Mouse (Mus musculus) kidney, adult 2 months (tissue): ENCODE measurements at regions not wholly inside any gene's neighbourhood (a gene's known extent, or its start where the extent isn't known, plus 50 kb on each side); places are given as distances from the start of the nearest gene placed in this dataset.

ENCODE experiments used
- CTCF ChIP-seq: fragments of 200-500 bp; conservative IDR thresholded peaks from 2 replicates; pipeline ENCODE4 v1.5.1; 2011; ENCODE audit warnings: low read depth, mild to moderate bottlenecking, control low read depth, low read length, moderate library complexity, mixed read lengths; ENCODE audit not compliant: insufficient read depth, insufficient read length
- POLR2A ChIP-seq: fragments of 200-500 bp; IDR thresholded peaks from one replicate; pipeline ENCODE4 v1.6.1; 2011; ENCODE audit warnings: low read depth, low read length, control low read depth

DNA sequence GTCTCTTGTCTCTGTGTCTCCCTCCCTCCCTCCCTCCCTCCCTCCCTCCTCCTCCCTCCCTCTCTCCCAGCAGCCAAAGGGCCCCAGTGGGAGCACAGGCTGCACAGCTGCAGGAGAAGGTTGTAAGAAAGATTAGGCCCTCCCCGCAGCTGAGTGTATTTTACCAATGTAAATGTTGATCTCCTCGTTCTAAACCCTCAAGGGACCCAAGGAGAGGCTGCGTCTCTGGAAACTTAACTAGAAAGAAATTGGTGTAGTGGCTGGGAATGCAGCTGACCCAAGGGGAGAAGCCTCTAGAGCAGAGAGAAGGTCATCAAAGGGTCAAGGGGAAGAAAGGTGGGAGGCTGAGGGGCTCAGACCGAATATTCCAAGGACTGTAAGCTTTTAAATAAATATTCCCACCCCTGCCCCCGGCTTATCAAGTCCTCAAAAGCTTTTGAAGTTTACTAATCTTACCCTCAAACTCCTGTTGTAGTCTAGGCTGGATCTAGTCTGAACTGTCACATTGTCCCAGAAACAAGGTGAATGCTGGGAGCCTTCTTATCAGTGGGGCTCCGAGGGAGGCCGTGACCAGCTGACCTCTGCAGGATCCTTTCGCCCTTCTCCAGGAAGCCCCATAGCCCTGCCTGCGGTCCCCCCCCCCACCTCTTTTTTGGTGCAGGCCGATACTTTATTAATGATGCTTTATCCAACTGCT lies 116.5 kb downstream of the Dact1 start:
- TF ChIP-seq CTCF (no peak), POLR2A (no peak)
